Mouse (Mus musculus) heart, postnatal 25 days (tissue): ENCODE measurements around the gene Car9. TPM values are rescaled to one million over a fixed set of nuclear protein-coding genes. Genes with fewer than 3 reads are reported as not detected.
A peak's percentile ranks its signal among the peaks of the same experiment; 100 is the strongest.

ENCODE experiments used
- DNase-seq: peaks from one replicate; pipeline ENCODE4 v3.0.0; 2022; ENCODE audit warnings: low spot score
- intact Hi-C: fragments of 180-260 bp; cut with DNase I; formaldehyde crosslinking; loops from one replicate; pipeline ENCODE4 v1.15.1; 2025
- total RNA-seq, 2 experiments: library from RNA; stranded (reverse); gene quantifications; 2 replicates each; pipeline ENCODE4 v1.2.3; 2021

Gene Car9
- total RNA-seq, 2 experiments from 2014 or later: 0.31 to 0.34 TPM

- intact Hi-C loops: loop anchor here (5.0 kb wide), 1 partner anchor 117 kb away; the partner anchor contains the start of gene Tesk1
- DNase-seq: no peak
Measured at GRCm38 (mm10) chr4:43559519-43560242, 52.9 kb downstream of the Car9 start.

GRCm38 (mm10) chr4:43560243-43560611, 53.5 kb downstream of the Car9 start:
- peak; percentile 60 for DNase-seq
- intact Hi-C loops: no loop called here

- intact Hi-C loops: no loop called here
- no peak for DNase-seq
Measured at GRCm38 (mm10) chr4:43560976-43561375, 54.2 kb downstream of the Car9 start.

- intact Hi-C loops: no loop called here
Measured at GRCm38 (mm10) chr4:43561436-43561996, 54.8 kb downstream of the Car9 start.

GRCm38 (mm10) chr4:43561997-43562768, 55.4 kb downstream of the Car9 start, which contains the start of the genes Creb3 and Tln1:
Gene Creb3, plus strand, starts transcription at chr4:43562332.
Gene Tln1, minus strand, starts transcription at chr4:43562691.
- intact Hi-C loops: no loop called here
- DNase-seq: peak; percentile 94

More at GRCm38 (mm10) chr4:43561436-43561996, 54.8 kb downstream of the Car9 start:
- DNase-seq: no peak

GRCm38 (mm10) chr4:43562769-43563600, 56.2 kb downstream of the Car9 start:
- no peak for DNase-seq
- intact Hi-C loops: loop anchor here (1.0 kb wide), 1 partner anchor 13 kb away; no protein-coding TSS in a partner anchor

Other genes with a start within 250 kb of the Car9 start
- under 1 TPM in 1 of 2 experiments, not detected in 1; 0.05 TPM for gene Atp8b5, start 239.8 kb upstream of the Car9 start, total RNA-seq
- 10 to 100 TPM; 35.3 to 49.1 TPM for gene Rusc2, start 125.0 kb upstream of the Car9 start, total RNA-seq
- gene Fam166b, start 77.8 kb upstream of the Car9 start, total RNA-seq: not detected
- gene Tesk1, start 65.0 kb upstream of the Car9 start, total RNA-seq: 10 to 100 TPM; 33.1 to 34.4 TPM
- under 1 TPM; 0.81 to 0.87 TPM for gene Cd72, start 52.3 kb upstream of the Car9 start, total RNA-seq
- not detected for gene Sit1, start 23.2 kb upstream of the Car9 start, total RNA-seq
- 10 to 100 TPM; 26.6 to 31.8 TPM for gene Ccdc107, start 14.1 kb upstream of the Car9 start, total RNA-seq
- gene Arhgef39, start 7.3 kb upstream of the Car9 start, total RNA-seq: under 1 TPM; 0.39 to 0.61 TPM
- 10 to 100 TPM; 25.2 to 40.7 TPM for gene Tpm2, start 16.8 kb downstream of the Car9 start, total RNA-seq
- gene Creb3, start 55.4 kb downstream of the Car9 start, total RNA-seq: 10 to 100 TPM; 45.8 to 48.3 TPM
- 100 to 1,000 TPM; 115 to 124 TPM for gene Tln1, start 55.7 kb downstream of the Car9 start, total RNA-seq
- gene Rgp1, start 71.7 kb downstream of the Car9 start, total RNA-seq: 10 to 100 TPM; 29.5 to 36.7 TPM
- gene Gba2, start 71.9 kb downstream of the Car9 start, total RNA-seq: 10 to 100 TPM; 13.5 to 14.3 TPM
- gene Msmp, start 77.5 kb downstream of the Car9 start, total RNA-seq: under 1 TPM in 1 of 2 experiments, not detected in 1; 0.60 TPM
- gene Npr2, start 125.0 kb downstream of the Car9 start, total RNA-seq: 10 to 100 TPM; 35.9 to 42.4 TPM
- under 1 TPM; 0.21 to 0.31 TPM for gene Spag8, start 146.6 kb downstream of the Car9 start, total RNA-seq
- 100 to 1,000 TPM; 138 to 147 TPM for gene Hint2, start 149.5 kb downstream of the Car9 start, total RNA-seq
- 10 to 100 TPM; 15.8 to 16.9 TPM for gene Tmem8b, start 162.0 kb downstream of the Car9 start, total RNA-seq
- under 1 TPM; 0.20 to 0.26 TPM for gene Fam221b, start 162.2 kb downstream of the Car9 start, total RNA-seq
- gene Olfr70, start 193.8 kb downstream of the Car9 start, total RNA-seq: not detected
- not detected for gene Olfr71, start 203.3 kb downstream of the Car9 start, total RNA-seq
- 1 to 10 TPM; 3.3 to 3.4 TPM for gene Hrct1, start 220.2 kb downstream of the Car9 start, total RNA-seq
- gene Spaar, start 223.1 kb downstream of the Car9 start, total RNA-seq: 1 to 10 TPM; 4.8 to 4.9 TPM